Mouse (Mus musculus): ENCODE data around the gene Ccdc9b.
A peak's percentile ranks its signal among the peaks of the same experiment; 100 is the strongest.

Gene Ccdc9b

DNA sequence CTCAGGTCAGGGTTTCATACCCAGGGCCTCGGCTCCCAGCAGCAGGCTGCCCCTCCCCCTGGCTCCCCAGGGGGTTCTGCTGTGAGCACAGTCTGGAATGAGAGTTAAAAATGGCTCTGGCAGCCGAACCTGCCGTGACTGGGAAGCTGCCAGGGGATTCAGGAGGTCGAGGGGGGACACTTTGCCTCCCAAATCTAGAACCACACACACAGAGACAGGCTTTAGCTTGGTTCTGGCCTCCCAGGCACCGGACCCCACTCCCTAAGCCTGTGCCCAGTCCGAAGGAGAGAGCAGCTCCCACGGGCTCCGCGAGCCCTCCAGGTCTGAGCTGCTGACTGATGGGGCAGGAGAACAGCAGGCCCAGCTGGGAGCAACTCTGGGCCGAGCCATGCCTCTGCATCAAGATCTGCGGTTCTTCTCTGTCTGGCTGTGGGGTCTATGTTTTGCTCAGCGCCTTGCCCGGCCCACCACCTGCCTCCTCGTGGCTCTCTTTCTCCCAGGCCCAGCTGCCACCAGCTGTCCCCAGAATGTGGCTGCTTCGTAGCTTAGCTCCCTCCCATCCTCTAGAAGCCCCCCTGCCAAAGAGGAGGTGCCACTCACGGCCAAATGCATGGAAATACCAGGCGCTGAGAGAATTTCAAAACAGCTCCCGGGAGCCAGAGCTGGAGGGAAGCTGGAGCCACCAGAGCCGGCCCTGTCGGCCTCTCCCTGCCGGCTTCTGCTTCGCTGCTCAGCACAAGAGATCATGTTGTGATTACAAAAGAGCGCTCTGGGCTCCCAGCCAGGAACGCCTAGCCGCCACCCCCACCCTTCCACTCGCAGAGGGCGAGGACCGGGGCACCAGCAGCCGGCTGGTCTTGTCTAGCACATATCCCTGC lies at the start of gene Ccdc9b:
Ccdc9b (minus strand) TSS at position 756 of the 878 bp plus-strand sequence.
- no peak for DNase-seq (ENCODE audit: low spot score)

DNA sequence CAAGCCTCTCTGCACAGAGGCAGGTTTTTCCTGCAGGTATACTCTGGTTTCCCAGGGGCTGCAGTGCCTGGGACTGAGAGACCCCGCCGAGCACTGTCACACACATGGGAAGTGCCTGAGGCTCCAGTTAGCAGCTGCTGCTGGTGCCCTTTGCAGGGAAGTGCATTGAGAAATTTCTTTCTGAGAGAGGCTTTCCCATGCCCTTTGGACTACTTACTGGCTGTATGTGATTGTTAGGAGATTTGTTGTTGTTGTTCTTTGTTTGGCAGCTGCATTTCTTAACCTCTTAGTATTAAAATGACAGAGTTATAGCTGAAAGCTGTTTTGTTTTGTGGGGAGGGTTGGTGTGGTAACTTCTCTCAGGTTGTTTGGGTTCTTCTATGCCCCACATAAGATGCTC lies 48.4 kb upstream of the Ccdc9b start:
- DNase-seq (ENCODE audit: low spot score) = no peak

- no peak for DNase-seq (ENCODE audit: low spot score)
Measured at GRCm38 (mm10) chr2:118806860-118807259, 44.4 kb upstream of the Ccdc9b start.

- no peak for DNase-seq (ENCODE audit: low spot score)
Measured at GRCm38 (mm10) chr2:118805756-118806155, 43.3 kb upstream of the Ccdc9b start.

- no peak for DNase-seq (ENCODE audit: low spot score)
Measured at GRCm38 (mm10) chr2:118805137-118805536, 42.7 kb upstream of the Ccdc9b start.

GRCm38 (mm10) chr2:118804474-118804873 lies 42.0 kb upstream of the Ccdc9b start:
- DNase-seq (ENCODE audit: low spot score) = no peak

DNA sequence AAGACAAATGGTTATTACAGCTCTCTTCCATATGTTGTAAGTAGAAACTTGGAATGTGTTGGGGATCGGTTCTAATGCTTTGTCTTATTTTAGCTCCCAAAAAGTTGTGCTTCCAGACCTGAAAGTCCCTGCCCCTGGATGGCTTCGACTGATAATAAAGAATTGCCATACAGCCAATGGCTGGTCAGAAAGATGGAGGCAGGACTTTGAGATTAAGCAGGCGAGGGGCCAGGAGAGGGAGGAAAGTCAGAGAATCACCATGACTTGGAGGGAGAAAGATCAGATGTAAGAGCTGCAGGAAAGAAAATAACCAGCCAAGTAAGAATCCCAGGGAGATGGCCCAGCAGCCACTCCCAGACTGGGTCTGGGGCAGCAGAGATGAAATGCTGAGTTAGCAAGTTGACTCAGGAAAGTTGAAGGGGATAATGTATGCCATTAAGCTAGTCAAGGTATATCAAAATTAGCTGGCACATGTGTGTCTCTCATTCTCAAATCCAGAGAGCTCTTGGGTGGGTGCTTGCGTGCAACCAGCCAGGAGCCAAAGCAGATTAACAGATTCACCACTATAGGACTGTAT lies 40.2 kb upstream of the Ccdc9b start:
- peak; percentile 71 for DNase-seq (ENCODE audit: low spot score)

- DNase-seq (ENCODE audit: low spot score) = no peak
Measured at GRCm38 (mm10) chr2:118793636-118794035, 31.2 kb upstream of the Ccdc9b start.

- DNase-seq (ENCODE audit: low spot score) = no peak
Measured at GRCm38 (mm10) chr2:118792259-118792613, 29.8 kb upstream of the Ccdc9b start.

- DNase-seq (ENCODE audit: low spot score) = no peak
Measured at GRCm38 (mm10) chr2:118791591-118792258, 29.3 kb upstream of the Ccdc9b start.

DNA sequence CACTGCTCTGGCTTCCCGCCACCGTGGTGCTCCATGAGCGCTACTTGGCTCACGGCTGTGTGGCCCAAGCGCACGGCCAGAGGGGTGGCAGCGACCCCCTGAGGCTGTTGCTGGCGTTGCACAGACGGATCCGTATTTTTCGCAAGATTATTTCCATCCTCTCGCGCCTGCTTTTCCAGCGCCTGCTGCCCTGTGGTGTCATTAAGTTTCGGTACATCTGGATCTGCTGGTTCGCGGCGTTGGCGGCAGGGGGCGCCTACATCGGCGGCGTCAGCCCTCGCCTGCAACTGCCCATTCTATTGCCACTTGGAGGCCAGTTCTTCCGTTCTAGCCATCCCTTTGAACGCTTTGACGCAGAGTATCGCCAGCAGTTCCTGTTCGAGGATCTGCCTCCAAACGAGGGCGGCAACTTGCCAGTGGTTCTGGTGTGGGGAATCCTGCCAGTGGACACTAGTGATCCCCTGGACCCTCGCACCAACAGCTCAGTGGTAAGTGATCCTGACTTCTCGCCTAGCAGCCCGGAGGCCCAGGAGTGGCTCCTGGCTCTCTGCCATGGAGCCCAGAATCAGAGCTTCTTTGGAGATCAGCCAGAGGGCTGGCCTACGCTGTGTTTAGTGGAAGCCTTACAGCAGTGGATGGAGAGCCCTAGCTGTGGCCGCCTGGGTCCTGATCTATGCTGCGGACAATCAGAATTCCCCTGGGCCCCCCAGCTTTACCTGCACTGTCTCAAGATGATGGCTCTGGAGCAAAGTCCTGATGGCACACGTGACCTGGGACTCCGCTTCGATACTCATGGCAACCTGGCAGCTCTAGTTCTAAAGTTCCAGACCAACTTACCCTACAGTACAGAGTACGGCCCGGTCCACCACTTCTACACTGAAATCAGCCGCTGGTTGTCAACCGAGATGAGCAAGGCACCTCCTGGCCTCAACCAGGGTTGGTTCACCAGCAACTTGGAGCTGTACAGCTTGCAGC lies 28.4 kb upstream of the Ccdc9b start:
- DNase-seq (ENCODE audit: low spot score) = peak; percentile 49

GRCm38 (mm10) chr2:118790221-118790550 lies 27.7 kb upstream of the Ccdc9b start:
- no peak for DNase-seq (ENCODE audit: low spot score)

GRCm38 (mm10) chr2:118789501-118789900 lies 27.0 kb upstream of the Ccdc9b start:
- no peak for DNase-seq (ENCODE audit: low spot score)

DNA sequence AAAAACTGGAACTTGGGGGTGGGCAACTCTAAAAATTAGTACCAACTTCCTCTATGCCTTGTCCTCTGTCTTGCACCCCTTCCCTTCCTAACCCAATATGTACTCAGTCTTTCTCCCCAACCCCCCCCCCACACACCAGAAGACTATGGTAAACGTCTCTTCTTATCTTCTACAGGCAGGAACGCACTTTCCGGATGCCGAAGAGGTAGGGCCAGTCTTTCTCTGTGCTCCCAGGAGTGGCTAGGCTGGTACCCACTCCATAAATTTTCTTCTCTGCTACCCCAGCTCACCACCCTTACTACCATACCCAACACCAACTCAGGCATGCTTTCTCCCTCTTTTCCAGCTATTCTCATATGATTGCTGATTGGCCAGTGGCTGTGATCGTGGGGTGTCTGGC lies 24.1 kb upstream of the Ccdc9b start:
- DNase-seq (ENCODE audit: low spot score) = no peak

- DNase-seq (ENCODE audit: low spot score) = no peak
Measured at GRCm38 (mm10) chr2:118783663-118784062, 21.2 kb upstream of the Ccdc9b start.

GRCm38 (mm10) chr2:118783093-118783492 lies 20.6 kb upstream of the Ccdc9b start:
- no peak for DNase-seq (ENCODE audit: low spot score)

DNA sequence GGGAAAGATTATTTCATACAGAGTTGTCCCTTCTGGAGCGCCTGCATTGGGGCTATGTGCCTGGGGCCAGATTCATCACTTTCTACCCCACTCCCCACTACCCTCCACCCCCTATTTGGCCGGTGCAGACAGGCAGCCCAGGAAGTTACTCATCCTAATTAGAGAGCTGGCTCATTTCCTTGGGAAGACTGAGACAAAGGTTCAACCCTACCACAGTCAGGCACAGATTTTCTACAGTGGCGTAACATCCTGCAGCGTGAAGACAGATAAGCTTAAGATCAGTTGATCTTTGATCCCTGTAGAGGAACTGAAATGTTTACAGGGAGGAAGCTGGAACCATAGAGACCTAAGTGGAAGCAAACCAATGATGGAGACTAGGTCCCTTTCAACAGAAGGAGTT lies 19.8 kb upstream of the Ccdc9b start:
- no peak for DNase-seq (ENCODE audit: low spot score)

GRCm38 (mm10) chr2:118781115-118781514 lies 18.7 kb upstream of the Ccdc9b start:
- DNase-seq (ENCODE audit: low spot score) = no peak

DNA sequence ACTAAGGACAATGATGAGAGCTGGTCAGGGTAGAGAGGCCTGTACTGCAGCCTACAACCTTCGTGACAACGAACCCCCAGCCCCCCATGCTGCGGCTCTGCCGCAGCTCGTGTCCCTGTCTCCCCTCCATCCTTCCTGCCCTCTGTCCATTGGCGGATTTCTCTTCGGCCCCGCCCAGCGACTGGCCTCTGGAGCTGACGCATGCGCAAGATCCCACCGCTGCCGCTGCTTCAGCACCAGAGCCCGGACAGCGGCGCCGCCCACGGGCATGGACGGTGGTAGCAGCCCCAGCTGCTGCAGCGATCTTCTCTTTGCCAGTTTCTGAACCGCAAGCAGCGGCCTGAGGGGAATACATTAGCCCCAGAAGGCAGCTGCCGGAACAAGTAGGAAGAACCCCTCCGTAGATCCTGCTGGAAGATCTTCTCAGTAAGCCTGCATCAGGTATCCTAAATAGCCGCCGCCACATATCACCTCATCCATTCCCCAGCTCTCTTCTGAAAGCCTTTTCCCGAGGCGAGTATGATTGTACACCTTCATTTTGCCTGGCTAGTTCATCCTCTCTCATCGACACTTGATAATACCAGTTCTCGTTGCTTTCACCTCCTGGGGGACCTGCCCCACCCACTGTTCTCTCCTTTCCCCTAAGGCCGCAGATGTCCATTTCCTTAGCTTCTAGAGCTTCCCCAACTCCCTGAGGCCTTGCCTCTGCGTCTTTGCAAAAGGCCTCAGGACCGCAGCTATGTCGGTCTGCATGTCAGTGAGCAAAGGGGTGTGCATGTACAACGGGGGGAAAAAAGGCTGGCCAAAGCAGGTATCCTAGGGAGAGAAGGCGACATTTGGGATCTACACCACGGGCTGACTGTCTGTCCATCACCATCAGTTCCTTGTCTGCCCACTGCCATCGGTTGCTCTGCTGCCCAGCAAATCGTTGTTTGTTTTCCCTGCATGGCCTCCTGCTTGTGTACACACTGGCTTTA lies 17.3 kb upstream of the Ccdc9b start, which contains the start of gene Disp2:
Disp2 (plus strand) TSS at position 216 of the 977 bp plus-strand sequence.
- DNase-seq (ENCODE audit: low spot score) = peak; percentile 73

GRCm38 (mm10) chr2:118779065-118779464 lies 16.6 kb upstream of the Ccdc9b start:
- no peak for DNase-seq (ENCODE audit: low spot score)

- no peak for DNase-seq (ENCODE audit: low spot score)
Measured at GRCm38 (mm10) chr2:118778418-118778817, 16.0 kb upstream of the Ccdc9b start.

Data from c-Kit-positive CD71-positive TER-119-positive erythroid progenitor cells, embryonic 14.5 days (primary cell).